Mouse (Mus musculus) bone marrow macrophage, adult 2 months (primary cell): ENCODE data around the gene Prkcb.

Source experiments
- CTCF ChIP-seq: IDR thresholded peaks from 2 replicates; pipeline ENCODE4 v1.5.1; 2012; ENCODE audit warnings: low read depth, mild to moderate bottlenecking, low read length, moderate library complexity
- POLR2A ChIP-seq: IDR thresholded peaks from 2 replicates; pipeline ENCODE4 v1.6.1; 2012; ENCODE audit warnings: mild to moderate bottlenecking, low read depth, low read length, borderline replicate concordance

GRCm38 (mm10) chr7:122630386-122630785 is 341.8 kb downstream of the Prkcb start:
- TF ChIP-seq POLR2A (no peak), CTCF (no peak)
